Mouse (Mus musculus): Measurements from ENCODE around the gene Oxgr1. TPM values are rescaled to one million over a fixed set of nuclear protein-coding genes. Genes with fewer than 3 reads are reported as not detected.

Gene Oxgr1
- polyA plus RNA-seq (2012; rRNA removed; ENCODE audit: low replicate concordance), result not detected in 2 replicates

DNA sequence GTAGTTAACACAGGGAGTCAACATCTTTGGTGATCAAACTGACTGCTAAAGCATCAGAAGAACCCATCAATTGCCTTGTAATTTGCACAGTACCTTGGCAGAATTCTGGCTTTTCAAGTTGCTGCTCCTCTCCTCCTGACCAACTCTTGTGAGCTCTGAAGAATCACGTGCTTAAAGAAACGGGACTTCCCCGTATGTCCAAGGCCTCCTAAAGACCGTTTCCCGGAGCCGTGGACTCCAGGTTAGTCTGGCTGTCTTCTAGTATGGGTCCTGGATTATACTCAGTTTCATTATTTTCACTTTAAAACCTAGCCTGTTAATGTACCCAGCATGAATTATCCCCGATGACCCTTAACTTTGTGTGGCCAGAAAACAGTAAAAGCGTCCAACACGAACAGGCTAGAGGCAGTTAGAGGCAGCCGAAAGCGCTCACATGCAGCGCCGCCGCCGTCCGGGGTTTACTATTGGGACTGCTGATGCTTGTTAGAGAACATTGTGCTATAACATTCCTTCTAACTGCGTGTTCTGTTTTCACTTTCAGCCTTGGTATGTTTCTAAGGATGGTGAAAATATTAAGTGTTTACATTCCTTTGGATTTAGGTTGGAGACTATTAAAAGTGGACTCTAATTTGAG is at the start of gene Oxgr1:
Gene Oxgr1, minus strand, starts transcription at position 249 of the 634 bp plus-strand sequence.

Other genes with a start within 250 kb of the Oxgr1 start
- 17.5 and 40.2 TPM in 2 replicates for gene Mbnl2, start 233.2 kb upstream of the Oxgr1 start, polyA plus RNA-seq (2012; rRNA removed; ENCODE audit: low replicate concordance)

Measured in duodenum, adult 2 months (tissue).